Mouse (Mus musculus): ENCODE measurements around the gene Sema3g. TPM values are rescaled to one million over a fixed set of nuclear protein-coding genes. Genes with fewer than 3 reads are reported as not detected.

Sema3g gene
- 1.3 and 1.6 TPM in 2 replicates for polyA plus RNA-seq (2012; rRNA removed)

DNA sequence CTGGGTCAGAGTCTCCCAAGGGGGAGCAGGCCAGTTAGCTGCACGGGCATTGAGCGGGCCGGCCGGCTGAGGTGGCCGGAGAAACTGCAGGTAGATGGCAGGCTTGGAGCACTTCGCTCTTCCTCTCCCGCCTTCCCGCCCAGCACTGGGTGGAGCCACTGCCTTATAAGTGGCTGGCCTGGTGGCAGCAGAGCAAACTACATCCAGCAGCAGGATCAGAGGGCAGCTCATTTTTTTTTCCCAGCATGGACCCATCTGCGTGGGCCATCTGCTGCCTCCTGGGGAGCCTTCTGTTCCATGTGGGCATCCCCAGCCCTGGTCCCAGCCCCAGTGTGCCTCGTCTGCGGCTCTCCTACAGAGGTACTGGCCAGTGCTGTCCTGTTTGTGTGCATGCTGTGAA, at the start of gene Sema3g:
Sema3g (plus strand) TSS at position 195 of the 400 bp plus-strand sequence.

DNA sequence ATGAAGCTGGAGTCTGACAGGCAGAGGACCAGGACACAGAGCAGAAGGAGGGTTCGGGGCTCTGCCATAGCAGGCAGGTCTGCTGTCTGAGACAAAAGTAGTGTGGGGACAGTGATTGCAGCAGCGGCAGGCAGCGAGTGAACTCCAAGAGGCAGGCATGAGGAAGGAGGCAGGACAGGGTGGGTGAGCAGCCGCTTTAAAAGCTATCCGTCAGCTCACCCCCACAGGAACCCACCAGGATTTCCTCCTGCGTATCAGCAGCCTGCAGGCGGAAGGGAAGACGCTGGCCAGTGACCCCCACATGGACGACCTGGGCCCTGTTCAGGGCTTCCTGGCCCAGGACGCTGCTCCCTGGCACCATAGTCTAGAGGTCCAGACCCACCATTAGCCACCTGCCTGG, 49.2 kb upstream of the Sema3g start, which contains the start of gene Stab1:
Stab1 (minus strand) TSS at position 217 of the 400 bp plus-strand sequence.

DNA sequence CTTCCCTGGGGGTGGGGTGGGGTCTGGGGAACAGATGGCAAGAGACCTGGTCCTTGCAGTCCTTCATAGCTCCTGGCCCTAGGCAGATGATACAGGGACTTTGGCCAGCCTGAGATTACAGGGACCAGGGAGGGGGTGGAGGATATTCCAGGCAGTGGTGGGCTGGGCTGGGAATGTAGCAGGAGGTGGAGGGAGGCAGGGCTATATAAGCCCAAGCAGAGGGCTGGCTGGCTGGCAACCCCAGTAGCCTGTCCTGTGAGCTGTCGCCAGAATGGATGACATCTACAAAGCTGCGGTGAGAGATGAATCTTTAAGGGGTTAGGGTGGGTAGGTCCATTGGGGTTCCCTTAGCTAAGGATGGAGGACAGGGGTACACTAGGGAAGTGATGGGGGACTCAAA, 9.6 kb upstream of the Sema3g start, which contains the start of gene Tnnc1:
Tnnc1 (plus strand) TSS at position 229 of the 400 bp plus-strand sequence.

DNA sequence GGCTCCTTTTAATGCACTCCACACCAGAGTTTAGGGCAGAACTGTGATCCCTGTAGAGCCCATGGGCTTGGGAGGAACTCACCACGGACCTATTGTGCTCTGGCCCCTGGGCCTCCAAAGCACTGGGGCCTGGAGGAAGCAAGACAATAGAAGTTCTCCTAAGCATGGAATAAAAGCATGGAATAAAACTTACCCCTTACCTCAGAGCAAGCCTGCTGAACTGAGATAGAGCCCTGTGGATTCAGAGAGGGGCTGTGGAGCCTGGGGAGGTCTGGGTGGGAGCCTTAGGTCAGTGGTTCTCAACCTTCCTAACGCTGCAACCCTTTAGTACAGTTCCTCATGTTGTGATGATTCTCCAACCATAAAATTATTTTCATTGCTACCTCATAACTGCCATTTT, 814 bp upstream of the Sema3g start, which contains the start of gene Nisch:
Nisch (minus strand) TSS at position 101 of the 400 bp plus-strand sequence.

DNA sequence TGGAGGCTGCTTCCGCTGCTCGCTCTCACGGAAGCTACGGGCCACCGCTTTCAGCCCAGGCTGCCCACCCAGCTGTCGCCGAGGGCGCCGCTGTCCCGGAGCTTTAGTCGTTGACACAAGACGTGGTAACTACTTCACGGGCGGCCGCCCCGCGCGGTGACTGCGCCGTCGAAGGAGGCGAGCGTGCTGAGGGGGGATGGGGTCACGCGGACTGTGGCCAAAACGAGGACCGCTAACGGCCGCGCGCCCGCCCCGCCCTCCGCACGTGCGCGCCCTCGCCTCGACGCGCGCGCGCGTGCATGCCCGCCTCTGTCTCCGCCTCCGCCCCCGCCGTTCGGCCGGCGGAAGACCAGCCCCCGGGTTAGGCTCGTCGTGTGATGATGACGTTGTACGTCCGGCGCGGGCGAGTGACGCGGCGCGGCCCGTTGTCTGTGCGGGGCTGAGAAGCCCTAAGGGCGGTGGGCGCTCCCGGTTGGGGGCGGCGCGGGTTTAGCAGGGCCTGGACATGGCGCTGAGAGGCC, 33.5 kb downstream of the Sema3g start, which contains the start of the genes Phf7 and Bap1:
Phf7 (minus strand) TSS at position 234 of the 521 bp plus-strand sequence.
Bap1 (plus strand) TSS at position 367 of the 521 bp plus-strand sequence.

Other genes with a start within 250 kb of the Sema3g start
- 130 and 145 TPM in 2 replicates for gene Glt8d1, start 216.5 kb upstream of the Sema3g start, polyA plus RNA-seq (2012; rRNA removed)
- gene Spcs1, start 216.2 kb upstream of the Sema3g start, polyA plus RNA-seq (2012; rRNA removed), result 273 and 290 TPM in 2 replicates
- gene Pbrm1, start 198.7 kb upstream of the Sema3g start, polyA plus RNA-seq (2012; rRNA removed), result 38.0 and 38.1 TPM in 2 replicates
- 77.5 and 80.2 TPM in 2 replicates for gene Gnl3, start 198.7 kb upstream of the Sema3g start, polyA plus RNA-seq (2012; rRNA removed)
- gene Smim4, start 88.9 kb upstream of the Sema3g start, polyA plus RNA-seq (2012; rRNA removed), result 28.0 and 28.7 TPM in 2 replicates
- 136 and 140 TPM in 2 replicates for gene Nt5dc2, start 86.8 kb upstream of the Sema3g start, polyA plus RNA-seq (2012; rRNA removed)
- 18.6 and 21.0 TPM in 2 replicates for gene Stab1, start 49.2 kb upstream of the Sema3g start, polyA plus RNA-seq (2012; rRNA removed)
- 3.6 and 17.2 TPM in 2 replicates for gene Tnnc1, start 9.5 kb upstream of the Sema3g start, polyA plus RNA-seq (2012; rRNA removed)
- 308 and 353 TPM in 2 replicates for gene Nisch, start 914 bp upstream of the Sema3g start, polyA plus RNA-seq (2012; rRNA removed)
- gene Phf7, start 33.5 kb downstream of the Sema3g start, polyA plus RNA-seq (2012; rRNA removed), result 6.0 and 6.6 TPM in 2 replicates
- gene Bap1, start 33.6 kb downstream of the Sema3g start, polyA plus RNA-seq (2012; rRNA removed), result 122 TPM in 2 replicates
- 4.3 and 4.4 TPM in 2 replicates for gene Dnah1, start 106.0 kb downstream of the Sema3g start, polyA plus RNA-seq (2012; rRNA removed)
- gene Capn7, start 118.8 kb downstream of the Sema3g start, polyA plus RNA-seq (2012; rRNA removed), result 72.0 and 79.6 TPM in 2 replicates
- 169 and 181 TPM in 2 replicates for gene Sh3bp5, start 218.2 kb downstream of the Sema3g start, polyA plus RNA-seq (2012; rRNA removed)

Measured in central nervous system, embryonic 18 days (tissue).